Mouse (Mus musculus) gastrocnemius, postnatal 10 days (tissue): ENCODE data around the gene Epha3. TPM values are rescaled to one million over a fixed set of nuclear protein-coding genes. Genes with fewer than 3 reads are reported as not detected.

ENCODE experiments used
- DNase-seq: peaks from one replicate; pipeline ENCODE4 v3.0.0; 2021; ENCODE audit warnings: mixed read lengths
- total RNA-seq, 2 experiments: library from RNA; stranded (reverse); gene quantifications; 2 replicates each; pipeline ENCODE4 v1.2.3; 2021

The Epha3 gene
- total RNA-seq, 2 experiments from 2014 or later: 3.3 to 5.0 TPM

DNA sequence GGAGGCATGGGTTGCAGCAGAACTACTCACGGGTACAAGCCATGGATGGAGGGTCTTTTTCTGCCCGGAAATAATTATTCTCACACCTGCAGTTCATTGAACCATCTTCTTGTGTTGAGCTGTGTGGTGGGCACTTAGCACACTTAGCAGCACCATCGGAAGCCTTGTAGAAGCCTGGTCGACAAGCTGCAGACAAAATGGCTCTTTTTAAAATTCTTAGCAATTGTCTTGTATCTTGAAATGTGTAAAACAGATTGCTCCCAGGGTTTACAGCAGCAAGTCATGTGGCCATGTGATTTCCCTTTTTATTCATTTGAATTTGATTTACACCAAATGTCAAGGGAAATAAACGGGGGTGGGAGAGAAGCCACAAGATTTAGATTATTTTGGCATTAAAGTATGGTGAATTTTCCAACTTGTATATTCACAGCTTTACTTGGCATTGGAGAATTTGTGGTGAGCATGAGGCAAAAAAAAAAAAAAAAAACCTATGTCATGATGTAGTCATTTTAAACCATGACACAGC lies 210.5 kb downstream of the Epha3 start:
- no peak for DNase-seq

GRCm38 (mm10) chr16:63650760-63651159 lies 213.2 kb downstream of the Epha3 start:
- no peak for DNase-seq

DNA sequence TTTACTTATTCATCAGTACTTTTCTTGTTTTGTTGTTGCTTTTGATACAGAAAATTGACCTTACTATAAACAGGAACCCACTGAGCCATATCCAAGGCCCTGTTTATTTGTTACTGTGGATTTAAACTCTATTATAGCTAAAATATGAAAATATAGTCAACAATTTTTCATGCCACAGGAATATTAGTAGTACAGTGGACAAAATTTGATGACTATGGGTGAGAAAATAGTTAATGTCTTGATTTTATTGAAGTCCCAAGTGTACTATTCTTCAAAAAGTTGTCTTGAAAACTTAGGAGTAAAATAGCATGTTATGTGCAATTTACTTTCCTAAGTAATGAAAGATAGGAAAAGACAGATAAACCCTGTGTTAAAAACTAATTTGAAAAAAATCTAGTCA lies 217.4 kb downstream of the Epha3 start:
- DNase-seq: no peak

DNA sequence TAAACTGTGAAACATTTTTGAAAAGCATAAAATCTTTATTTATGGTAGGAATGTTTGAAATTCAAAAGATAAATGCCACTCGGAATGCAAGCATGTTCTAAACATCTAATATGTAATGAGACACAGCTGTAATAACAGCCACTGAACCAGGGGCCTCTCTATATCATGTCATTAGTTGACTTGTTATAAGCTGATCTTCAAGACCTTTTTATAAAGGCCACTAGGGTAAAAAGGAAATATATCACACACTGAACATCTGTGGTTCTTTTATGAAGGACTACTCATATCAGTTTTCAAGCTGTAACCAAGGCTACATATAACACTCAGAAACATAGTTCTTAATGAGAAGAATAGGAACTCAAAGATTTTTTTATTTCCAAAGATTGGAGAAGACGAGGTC lies 221.3 kb downstream of the Epha3 start:
- DNase-seq: no peak

- DNase-seq: no peak
Measured at GRCm38 (mm10) chr16:63641603-63642002, 222.4 kb downstream of the Epha3 start.

DNA sequence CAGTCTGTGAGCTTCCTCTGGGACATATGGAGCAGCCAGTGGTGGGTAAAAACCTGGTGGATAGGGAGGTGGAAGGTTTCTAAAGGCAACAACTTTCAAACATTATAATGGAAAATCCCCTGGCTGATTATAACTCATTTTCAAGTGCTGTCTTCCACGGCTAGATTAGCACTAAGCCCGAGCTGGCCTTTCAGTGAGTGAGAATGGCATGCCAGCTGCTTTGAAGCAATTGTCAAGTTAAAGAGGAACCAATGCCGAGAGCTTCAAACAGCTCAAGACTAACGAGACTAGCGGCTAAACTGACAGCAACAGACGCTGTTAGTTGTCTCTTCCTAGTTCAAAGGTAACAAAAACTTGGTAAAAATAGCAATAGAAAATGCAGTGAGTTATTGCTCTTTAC lies 225.3 kb downstream of the Epha3 start:
- no peak for DNase-seq

GRCm38 (mm10) chr16:63633748-63634166 lies 230.2 kb downstream of the Epha3 start:
- DNase-seq: no peak

GRCm38 (mm10) chr16:63625229-63625628 lies 238.7 kb downstream of the Epha3 start:
- DNase-seq: no peak

DNA sequence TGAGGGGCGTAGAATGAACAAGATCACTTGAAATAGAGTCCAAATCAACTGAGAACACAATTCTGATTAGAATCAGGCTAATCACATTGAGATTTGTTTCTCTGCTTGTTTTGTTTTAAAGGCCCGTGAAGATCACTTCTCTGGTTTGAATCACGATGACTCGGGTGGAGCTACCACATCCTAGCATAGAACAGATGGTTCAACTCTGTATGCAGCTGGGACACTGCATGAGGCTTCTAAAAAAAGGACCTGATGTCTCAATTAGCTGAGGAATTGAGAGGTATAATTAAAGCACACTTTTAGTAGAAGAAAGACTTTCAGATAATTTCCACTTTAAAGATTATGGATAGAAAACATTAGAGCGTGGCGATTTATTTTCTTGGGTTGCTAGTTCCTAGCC lies 242.1 kb downstream of the Epha3 start:
- DNase-seq: no peak

DNA sequence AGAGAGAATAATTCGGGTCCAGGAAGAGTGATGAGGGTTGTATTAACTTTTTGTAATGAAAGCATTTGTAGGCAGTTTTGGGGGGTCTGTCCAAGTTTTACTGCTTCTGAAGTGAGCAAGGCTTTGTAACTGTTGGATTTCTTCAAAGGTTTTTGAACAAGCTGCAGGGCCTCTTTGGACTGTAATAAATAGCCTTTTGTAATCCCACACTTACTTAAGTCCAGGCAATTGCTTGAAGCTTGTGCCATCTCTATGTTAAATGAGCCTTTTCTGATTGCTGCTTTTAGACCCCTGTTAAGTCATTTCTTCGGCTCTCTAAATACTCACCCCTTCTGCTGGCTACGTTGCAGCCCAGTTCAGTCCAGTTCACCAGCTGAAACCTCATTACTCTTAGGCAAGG lies 248.6 kb downstream of the Epha3 start:
- no peak for DNase-seq

GRCm38 (mm10) chr16:63613006-63613405 lies 251.0 kb downstream of the Epha3 start:
- no peak for DNase-seq

GRCm38 (mm10) chr16:63600229-63600628 lies 263.7 kb downstream of the Epha3 start:
- DNase-seq: no peak

DNA sequence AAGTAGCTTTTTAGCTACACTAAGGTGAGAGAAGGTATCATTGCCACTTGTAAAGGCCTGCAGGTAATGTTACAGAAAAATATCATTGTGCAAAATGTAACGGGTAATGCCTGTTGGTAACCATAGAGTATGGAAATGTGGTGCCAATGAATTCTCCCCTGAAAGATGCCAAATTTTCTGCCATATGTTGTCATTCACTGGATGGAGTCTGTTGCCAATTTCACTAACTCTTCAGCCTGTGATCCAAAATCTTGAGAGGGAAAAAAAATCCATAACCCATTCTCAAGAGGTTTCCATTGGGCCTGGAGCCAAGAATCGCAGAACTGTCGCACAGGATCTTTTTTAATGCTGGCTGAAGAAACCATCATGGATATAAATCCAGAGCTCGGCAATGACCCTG lies 269.3 kb downstream of the Epha3 start:
- no peak for DNase-seq

GRCm38 (mm10) chr16:63569746-63570145 lies 294.2 kb downstream of the Epha3 start:
- DNase-seq: no peak

- no peak for DNase-seq
Measured at GRCm38 (mm10) chr16:63566106-63566836, 297.7 kb downstream of the Epha3 start.

- no peak for DNase-seq
Measured at GRCm38 (mm10) chr16:63556410-63557146, 307.4 kb downstream of the Epha3 start.

DNA sequence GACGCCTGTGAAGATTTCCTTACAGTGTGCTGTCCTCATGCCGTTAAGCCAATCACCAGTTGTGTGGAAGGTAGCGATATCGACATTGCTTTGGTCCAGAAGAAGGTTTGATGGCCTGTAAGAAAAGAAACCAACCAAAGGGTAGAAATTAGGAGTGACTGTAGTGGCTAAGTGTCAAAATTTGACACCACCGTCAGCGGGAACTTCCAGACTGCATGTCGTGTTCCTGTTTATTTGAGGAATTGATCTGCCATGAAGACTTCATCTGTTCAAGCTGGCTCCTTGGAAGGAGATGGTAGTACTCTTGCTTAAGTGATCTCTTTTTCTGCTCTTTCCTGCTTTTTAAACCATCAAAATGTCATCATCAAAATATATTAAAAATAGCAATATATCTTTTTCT lies 311.4 kb downstream of the Epha3 start:
- DNase-seq: no peak

DNA sequence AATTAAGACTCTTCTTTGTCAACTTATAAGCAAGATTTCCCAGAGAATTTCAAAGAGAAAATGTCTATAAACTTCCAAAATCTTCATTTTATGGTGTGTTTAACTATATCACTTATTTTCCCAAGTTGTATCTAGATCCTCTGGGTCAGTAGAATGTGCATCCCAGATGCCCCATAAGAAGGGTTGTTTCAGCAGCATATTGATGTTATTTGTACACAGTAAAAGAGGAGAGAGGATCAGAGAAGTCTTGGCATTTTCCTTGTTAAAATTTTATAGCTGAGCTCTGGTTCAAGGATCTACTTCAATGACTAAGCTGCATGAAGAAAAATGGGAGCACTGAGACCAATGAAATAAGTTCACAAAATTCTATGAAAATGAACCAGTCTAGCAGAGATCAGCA lies 324.5 kb downstream of the Epha3 start:
- no peak for DNase-seq

GRCm38 (mm10) chr16:63528821-63529220 lies 335.2 kb downstream of the Epha3 start:
- no peak for DNase-seq

GRCm38 (mm10) chr16:63517636-63518035 lies 346.3 kb downstream of the Epha3 start:
- DNase-seq: no peak

- DNase-seq: no peak
Measured at GRCm38 (mm10) chr16:63510069-63510468, 353.9 kb downstream of the Epha3 start.

GRCm38 (mm10) chr16:63506437-63506836 lies 357.5 kb downstream of the Epha3 start:
- no peak for DNase-seq

GRCm38 (mm10) chr16:63501456-63501855 lies 362.5 kb downstream of the Epha3 start:
- DNase-seq: no peak

GRCm38 (mm10) chr16:63500975-63501393 lies 363.0 kb downstream of the Epha3 start:
- no peak for DNase-seq
